ENCODE assay signal across 9 mouse cellular contexts in the genomic region with DNA sequence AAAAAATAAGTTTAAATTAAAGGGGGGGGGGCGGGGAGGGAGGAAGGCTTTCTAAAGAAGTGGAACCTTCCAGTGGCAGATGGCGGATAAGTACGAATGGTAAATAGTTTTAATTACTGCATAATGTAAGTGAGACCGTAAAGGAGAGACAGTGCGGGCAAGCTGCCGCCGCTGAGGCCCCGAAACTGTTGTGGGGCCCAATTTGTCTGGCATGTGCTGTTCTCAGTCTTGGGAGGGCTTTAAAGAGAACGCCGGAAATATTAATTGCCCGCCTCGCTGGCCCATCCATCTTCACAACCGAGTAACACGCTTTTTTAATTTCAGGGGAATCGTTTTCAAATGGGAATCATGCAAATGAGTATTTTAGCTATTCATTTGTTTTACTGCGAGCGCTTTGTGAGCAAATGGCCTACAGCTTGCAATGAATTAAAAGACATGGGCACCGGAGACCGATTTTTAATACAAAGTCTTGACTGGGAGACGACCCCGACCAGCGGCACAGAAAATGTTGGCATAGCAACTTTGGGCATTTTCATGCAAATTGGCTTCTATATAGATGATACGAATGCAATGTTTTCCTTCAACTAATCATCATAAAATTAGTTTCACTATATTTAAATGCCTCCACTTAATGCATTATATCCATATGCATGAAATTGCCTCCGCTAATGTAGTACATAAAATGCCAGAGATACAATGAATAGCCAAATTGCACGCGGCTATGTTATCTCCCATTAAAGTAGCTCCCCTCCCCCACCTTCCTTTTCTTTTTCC.
DNase-seq lines count a peak whose midpoint lies in the region; ATAC-seq lines count a peak whose summit lies in the region.
"Had no signal": no experiment of that assay in that cellular context is flagged by ENCODE, and none has a peak within 500 bp of the region (broad histone marks: within the 10 kb centered on the region; RNA-seq: fewer than 3 reads in every experiment).

No protein-coding gene starts in this region.

- H3K27ac ChIP-seq in lung, embryonic 16.5 days (ENCODE audit: low read length): no peak overlapping the region
- H3K27ac ChIP-seq in limb, embryonic 13.5 days: no peak overlapping the region
- H3K27ac ChIP-seq in stomach, embryonic 14.5 days (ENCODE audit: low read length): no peak overlapping the region

- peak overlapping the region; percentile 33 for H3K4me2 ChIP-seq in lung, embryonic 16.5 days (ENCODE audit: low read depth, low read length)
- peak overlapping the region; percentile 62 for H3K4me2 ChIP-seq in limb, embryonic 13.5 days (replicated peaks)
- H3K4me2 ChIP-seq in stomach, embryonic 14.5 days (replicated peaks; ENCODE audit: low read depth, low read length): peak overlapping the region; percentile 40

- no peaks in the 10 kb centered on the region for H3K9me3 ChIP-seq in lung, embryonic 16.5 days (ENCODE audit: control insufficient read depth, low read length)
- H3K9me3 ChIP-seq in limb, embryonic 13.5 days: no peaks in the 10 kb centered on the region; the same call in 1 of the 2 replicates
- H3K9me3 ChIP-seq in stomach, embryonic 14.5 days (ENCODE audit: control insufficient read depth, low read depth, low read length): no peaks in the 10 kb centered on the region

- no peak for ATAC-seq in cerebellum, adult (ENCODE audit: insufficient number of reproducible peaks, low FRiP score, low TSS enrichment)
- ATAC-seq in lung, embryonic 16.5 days (ENCODE audit: low read depth): no peak
- no peak for ATAC-seq in limb, embryonic 13.5 days (ENCODE audit: low FRiP score, low read depth)
- ATAC-seq in stomach, embryonic 14.5 days (ENCODE audit: insufficient number of reproducible peaks, insufficient read depth, low FRiP score, low read depth): no peak
- ATAC-seq: activated CD4-positive, CD25-positive, alpha-beta regulatory T cell, adult 4 months had no signal

- H3K4me1 ChIP-seq in lung, embryonic 16.5 days (replicated peaks; ENCODE audit: control insufficient read depth, insufficient read depth, low read length): peaks cover 12% of the 10 kb centered on the region; the same call in 1 of the 2 replicates
- H3K4me1 ChIP-seq in limb, embryonic 13.5 days: peaks cover 47% of the 10 kb centered on the region
- peaks cover 8% of the 10 kb centered on the region; the same call in 1 of the 2 replicates for H3K4me1 ChIP-seq in stomach, embryonic 14.5 days (ENCODE audit: control insufficient read depth, insufficient read depth, low read length)

- DNase-seq in cerebellum, postnatal 10 days: peak; percentile 33 to 34
- DNase-seq in lung, postnatal 4 days: no peak
- DNase-seq in cerebellum, adult 11 months: no peak
- DNase-seq in spleen, adult 12 weeks (ENCODE audit: low spot score): no peak

- no peaks in the 10 kb centered on the region for H3K27me3 ChIP-seq in lung, embryonic 16.5 days (ENCODE audit: control insufficient read depth, insufficient read depth, low read depth, low read length)
- H3K27me3 ChIP-seq in limb, embryonic 13.5 days: peaks cover 20% of the 10 kb centered on the region
- H3K27me3 ChIP-seq in stomach, embryonic 14.5 days (ENCODE audit: control insufficient read depth, insufficient read depth, low read length): no peaks in the 10 kb centered on the region

- peak overlapping the region; percentile 12 for H3K4me3 ChIP-seq in lung, embryonic 16.5 days (ENCODE audit: low read length)
- peak overlapping the region; percentile 23 for H3K4me3 ChIP-seq in limb, embryonic 13.5 days
- peak overlapping the region; percentile 17; the same call in 1 of the 2 replicates for H3K4me3 ChIP-seq in stomach, embryonic 14.5 days (ENCODE audit: low read depth, low read length)

- no peaks in the 10 kb centered on the region for H3K36me3 ChIP-seq in lung, embryonic 16.5 days (ENCODE audit: control insufficient read depth, insufficient read depth, low read length)
- no peaks in the 10 kb centered on the region for H3K36me3 ChIP-seq in limb, embryonic 13.5 days
- no peaks in the 10 kb centered on the region for H3K36me3 ChIP-seq in stomach, embryonic 14.5 days (ENCODE audit: control insufficient read depth, insufficient read depth, low read length)

- H3K9ac ChIP-seq in lung, embryonic 16.5 days (ENCODE audit: low read length): no peak overlapping the region
- H3K9ac ChIP-seq in limb, embryonic 13.5 days: 0 out of 2 replicates have a peak overlapping the region, but pooled peaks have one; percentile 35
- no peak overlapping the region for H3K9ac ChIP-seq in stomach, embryonic 14.5 days (replicated peaks; ENCODE audit: low read depth, low read length)

- 30% methylated on average over 26 of the region's 26 CpGs for WGBS in lung, embryonic 16.5 days
- WGBS in limb, embryonic 13.5 days: 18% methylated on average over 26 of the region's 26 CpGs
- WGBS in stomach, embryonic 14.5 days: 29% methylated on average over 26 of the region's 26 CpGs

Comparison
In these comparisons a context has a peak if more than half of its experiments do, and no peak if none do; other contexts are left out.
1. DNase-seq: peak in cerebellum, postnatal 10 days (2 of 2); none in lung, postnatal 4 days (0 of 2), cerebellum, adult 11 months (single experiment) and spleen, adult 12 weeks (single experiment).
2. Peak in every context shown above with its lines, with median percentiles within 50 percentile points of each other: H3K4me2 ChIP-seq and H3K4me3 ChIP-seq.